Mouse (Mus musculus): Measurements from ENCODE around the gene Myo1e. TPM values are rescaled to one million over a fixed set of nuclear protein-coding genes. Genes with fewer than 3 reads are reported as not detected.

Gene Myo1e
- polyA plus RNA-seq, 1 experiment, result 15.4 TPM

GRCm38 (mm10) chr9:70219295-70219931 lies 12.3 kb downstream of the Myo1e start:
- WGBS, result 63% methylated on average over 6 of the region's 6 CpGs
- peaks cover 3% of the 10 kb centered on the region; the same call in 1 of the 2 replicates for H3K4me1 ChIP-seq (ENCODE audit: control insufficient read depth, insufficient read depth, insufficient read length)

GRCm38 (mm10) chr9:70220461-70221170 lies 13.5 kb downstream of the Myo1e start:
- Histone ChIP-seq H3K36me3 (ENCODE audit: control insufficient read depth, insufficient read depth, low read length) (no peaks in the 10 kb centered on the region), H3K27ac (ENCODE audit: insufficient read depth, low read length) (no peak overlapping the region), H3K4me3 (ENCODE audit: extremely low read depth, insufficient read depth, insufficient read length) (no peak overlapping the region), H3K27me3 (ENCODE audit: control insufficient read depth, insufficient read depth, low read length) (no peaks in the 10 kb centered on the region), H3K4me1 (ENCODE audit: control insufficient read depth, insufficient read depth, insufficient read length) (peaks cover 3% of the 10 kb centered on the region; the same call in 1 of the 2 replicates)
- WGBS, result 63% methylated on average over 7 of the region's 7 CpGs
- no peak for DNase-seq (ENCODE audit: low read depth in 1 of 2, low spot score in 2 of 2)
- TF ChIP-seq CTCF (IDR thresholded peaks at IDR 0.05; ENCODE audit: extremely low read depth, insufficient read depth, insufficient read length, insufficient replicate concordance) (no peak), POLR2A (IDR thresholded peaks at IDR 0.05; ENCODE audit: low read depth, low read length) (no peak)

More at GRCm38 (mm10) chr9:70219295-70219931, 12.3 kb downstream of the Myo1e start:
- no peak for DNase-seq (ENCODE audit: low read depth in 1 of 2, low spot score in 2 of 2)
- Histone ChIP-seq H3K4me3 (ENCODE audit: extremely low read depth, insufficient read depth, insufficient read length) (no peak overlapping the region), H3K27me3 (ENCODE audit: control insufficient read depth, insufficient read depth, low read length) (no peaks in the 10 kb centered on the region), H3K27ac (ENCODE audit: insufficient read depth, low read length) (no peak overlapping the region), H3K36me3 (ENCODE audit: control insufficient read depth, insufficient read depth, low read length) (no peaks in the 10 kb centered on the region)
- no peak for TF ChIP-seq POLR2A (IDR thresholded peaks at IDR 0.05; ENCODE audit: low read depth, low read length)
- no peak for TF ChIP-seq CTCF (IDR thresholded peaks at IDR 0.05; ENCODE audit: extremely low read depth, insufficient read depth, insufficient read length, insufficient replicate concordance)

- Histone ChIP-seq H3K4me1 (ENCODE audit: control insufficient read depth, insufficient read depth, insufficient read length) (peaks cover 3% of the 10 kb centered on the region; the same call in 1 of the 2 replicates), H3K27me3 (ENCODE audit: control insufficient read depth, insufficient read depth, low read length) (no peaks in the 10 kb centered on the region), H3K36me3 (ENCODE audit: control insufficient read depth, insufficient read depth, low read length) (no peaks in the 10 kb centered on the region), H3K4me3 (ENCODE audit: extremely low read depth, insufficient read depth, insufficient read length) (no peak overlapping the region), H3K27ac (ENCODE audit: insufficient read depth, low read length) (no peak overlapping the region)
- WGBS, result 57% methylated on average over 4 of the region's 4 CpGs
- no peak for TF ChIP-seq POLR2A (IDR thresholded peaks at IDR 0.05; ENCODE audit: low read depth, low read length)
- no peak for TF ChIP-seq CTCF (IDR thresholded peaks at IDR 0.05; ENCODE audit: extremely low read depth, insufficient read depth, insufficient read length, insufficient replicate concordance)
- DNase-seq (ENCODE audit: low read depth in 1 of 2, low spot score in 2 of 2), result no peak
Measured at GRCm38 (mm10) chr9:70223142-70223541, 16.0 kb downstream of the Myo1e start.

GRCm38 (mm10) chr9:70224046-70224445 lies 16.9 kb downstream of the Myo1e start:
- Histone ChIP-seq H3K27ac (ENCODE audit: insufficient read depth, low read length) (no peak overlapping the region), H3K4me1 (ENCODE audit: control insufficient read depth, insufficient read depth, insufficient read length) (peaks cover 3% of the 10 kb centered on the region; the same call in 1 of the 2 replicates), H3K4me3 (ENCODE audit: extremely low read depth, insufficient read depth, insufficient read length) (no peak overlapping the region), H3K36me3 (ENCODE audit: control insufficient read depth, insufficient read depth, low read length) (no peaks in the 10 kb centered on the region), H3K27me3 (ENCODE audit: control insufficient read depth, insufficient read depth, low read length) (no peaks in the 10 kb centered on the region)
- WGBS, result 74% methylated on average over 4 of the region's 4 CpGs
- DNase-seq (ENCODE audit: low read depth in 1 of 2, low spot score in 2 of 2), result no peak
- no peak for TF ChIP-seq CTCF (IDR thresholded peaks at IDR 0.05; ENCODE audit: extremely low read depth, insufficient read depth, insufficient read length, insufficient replicate concordance)
- TF ChIP-seq POLR2A (IDR thresholded peaks at IDR 0.05; ENCODE audit: low read depth, low read length), result no peak

GRCm38 (mm10) chr9:70226359-70226758 lies 19.2 kb downstream of the Myo1e start:
- no peak for DNase-seq (ENCODE audit: low read depth in 1 of 2, low spot score in 2 of 2)
- no peak overlapping the region for H3K4me3 ChIP-seq (ENCODE audit: extremely low read depth, insufficient read depth, insufficient read length)
- H3K4me1 ChIP-seq (ENCODE audit: control insufficient read depth, insufficient read depth, insufficient read length), result peaks cover 3% of the 10 kb centered on the region; the same call in 1 of the 2 replicates
- H3K36me3 ChIP-seq (ENCODE audit: control insufficient read depth, insufficient read depth, low read length), result 0 out of 2 replicates have a peak, but pooled peaks cover 1% of the 10 kb centered on the region
- no peak for TF ChIP-seq CTCF (IDR thresholded peaks at IDR 0.05; ENCODE audit: extremely low read depth, insufficient read depth, insufficient read length, insufficient replicate concordance)
- H3K27ac ChIP-seq (ENCODE audit: insufficient read depth, low read length), result no peak overlapping the region
- 66% methylated on average over 4 of the region's 4 CpGs for WGBS
- H3K27me3 ChIP-seq (ENCODE audit: control insufficient read depth, insufficient read depth, low read length), result no peaks in the 10 kb centered on the region

GRCm38 (mm10) chr9:70229823-70230222 lies 22.7 kb downstream of the Myo1e start:
- Histone ChIP-seq H3K4me3 (ENCODE audit: extremely low read depth, insufficient read depth, insufficient read length) (no peak overlapping the region), H3K36me3 (ENCODE audit: control insufficient read depth, insufficient read depth, low read length) (0 out of 2 replicates have a peak, but pooled peaks cover 1% of the 10 kb centered on the region), H3K27me3 (ENCODE audit: control insufficient read depth, insufficient read depth, low read length) (no peaks in the 10 kb centered on the region), H3K4me1 (ENCODE audit: control insufficient read depth, insufficient read depth, insufficient read length) (peaks cover 6% of the 10 kb centered on the region; the same call in 1 of the 2 replicates), H3K27ac (ENCODE audit: insufficient read depth, low read length) (no peak overlapping the region)
- DNase-seq (ENCODE audit: low read depth in 1 of 2, low spot score in 2 of 2), result no peak
- no peak for TF ChIP-seq CTCF (IDR thresholded peaks at IDR 0.05; ENCODE audit: extremely low read depth, insufficient read depth, insufficient read length, insufficient replicate concordance)
- TF ChIP-seq POLR2A (IDR thresholded peaks at IDR 0.05; ENCODE audit: low read depth, low read length), result no peak
- WGBS, result 87% methylated on average over 8 of the region's 8 CpGs

Measured in spleen, adult 2 months (tissue).